Mouse (Mus musculus) brain, embryonic 14.5 days (tissue): ENCODE measurements around the gene Klrg1.

Experiments used
- CTCF ChIP-seq: fragments of 200-500 bp; IDR thresholded peaks from 2 replicates; pipeline ENCODE4 v1.5.1; 2012; ENCODE audit warnings: inconsistent platforms, mild to moderate bottlenecking, moderate library complexity, borderline replicate concordance; ENCODE audit not compliant: insufficient read depth, insufficient read length; ENCODE audit errors: extremely low read depth
- POLR2A ChIP-seq: fragments of 200-500 bp; IDR thresholded peaks from 2 replicates; pipeline ENCODE4 v1.6.1; 2012; ENCODE audit warnings: mild to moderate bottlenecking, inconsistent platforms, borderline replicate concordance; ENCODE audit not compliant: poor library complexity, insufficient read depth, insufficient read length, severe bottlenecking; ENCODE audit errors: extremely low read depth

GRCm38 (mm10) chr6:122291735-122292134, 9.1 kb upstream of the Klrg1 start:
- TF ChIP-seq CTCF (no peak), POLR2A (no peak)
